Mouse (Mus musculus): ENCODE results near the gene Ntm. TPM values are rescaled to one million over a fixed set of nuclear protein-coding genes. Genes with fewer than 3 reads are reported as not detected.
A peak's percentile ranks its signal among the peaks of the same experiment; 100 is the strongest.

Ntm gene
- polyA plus RNA-seq, 1 experiment from 2014 or later = 267 TPM

- Histone ChIP-seq H3K4me1 (ENCODE audit: control insufficient read depth, insufficient read depth, low read length) (no peaks in the 10 kb centered on the region), H3K4me2 (ENCODE audit: low read length) (no peak overlapping the region), H3K4me3 (ENCODE audit: low read depth, low read length) (no peak overlapping the region), H3K9ac (ENCODE audit: low read depth, low read length) (no peak overlapping the region), H3K27me3 (ENCODE audit: control insufficient read depth, insufficient read depth, low read depth, low read length) (no peaks in the 10 kb centered on the region), H3K27ac (ENCODE audit: low read length) (no peak overlapping the region), H3K9me3 (replicated peaks; ENCODE audit: control insufficient read depth, low read length, poor library complexity, severe bottlenecking) (no peaks in the 10 kb centered on the region), H3K36me3 (ENCODE audit: control insufficient read depth, insufficient read depth, low read length) (no peaks in the 10 kb centered on the region)
- ATAC-seq = no peak
- WGBS = 46% methylated on average over 2 of the region's 2 CpGs
These were observed 845.3 kb downstream of the Ntm start for GRCm38 (mm10) chr9:29117561-29118112.

GRCm38 (mm10) chr9:29115337-29115736, 847.6 kb downstream of the Ntm start:
- H3K9me3 ChIP-seq (replicated peaks; ENCODE audit: control insufficient read depth, low read length, poor library complexity, severe bottlenecking) = no peaks in the 10 kb centered on the region
- H3K4me3 ChIP-seq (ENCODE audit: low read depth, low read length) = no peak overlapping the region
- no peak for ATAC-seq
- WGBS = 34% methylated on average over 2 of the region's 2 CpGs
- no peaks in the 10 kb centered on the region for H3K27me3 ChIP-seq (ENCODE audit: control insufficient read depth, insufficient read depth, low read depth, low read length)
- no peaks in the 10 kb centered on the region for H3K4me1 ChIP-seq (ENCODE audit: control insufficient read depth, insufficient read depth, low read length)
- H3K9ac ChIP-seq (ENCODE audit: low read depth, low read length) = no peak overlapping the region
- H3K36me3 ChIP-seq (ENCODE audit: control insufficient read depth, insufficient read depth, low read length) = no peaks in the 10 kb centered on the region
- no peak overlapping the region for H3K4me2 ChIP-seq (ENCODE audit: low read length)
- no peak overlapping the region for H3K27ac ChIP-seq (ENCODE audit: low read length)

- Histone ChIP-seq H3K9ac (ENCODE audit: low read depth, low read length) (no peak overlapping the region), H3K4me3 (ENCODE audit: low read depth, low read length) (no peak overlapping the region), H3K9me3 (replicated peaks; ENCODE audit: control insufficient read depth, low read length, poor library complexity, severe bottlenecking) (no peaks in the 10 kb centered on the region), H3K4me2 (ENCODE audit: low read length) (no peak overlapping the region), H3K4me1 (ENCODE audit: control insufficient read depth, insufficient read depth, low read length) (peaks cover 2% of the 10 kb centered on the region; the same call in 1 of the 2 replicates), H3K27me3 (ENCODE audit: control insufficient read depth, insufficient read depth, low read depth, low read length) (no peaks in the 10 kb centered on the region), H3K36me3 (ENCODE audit: control insufficient read depth, insufficient read depth, low read length) (no peaks in the 10 kb centered on the region), H3K27ac (ENCODE audit: low read length) (no peak overlapping the region)
- ATAC-seq = no peak
- 29% methylated on average over 3 of the region's 3 CpGs for WGBS
These were observed 856.2 kb downstream of the Ntm start for GRCm38 (mm10) chr9:29106771-29107170.

DNA sequence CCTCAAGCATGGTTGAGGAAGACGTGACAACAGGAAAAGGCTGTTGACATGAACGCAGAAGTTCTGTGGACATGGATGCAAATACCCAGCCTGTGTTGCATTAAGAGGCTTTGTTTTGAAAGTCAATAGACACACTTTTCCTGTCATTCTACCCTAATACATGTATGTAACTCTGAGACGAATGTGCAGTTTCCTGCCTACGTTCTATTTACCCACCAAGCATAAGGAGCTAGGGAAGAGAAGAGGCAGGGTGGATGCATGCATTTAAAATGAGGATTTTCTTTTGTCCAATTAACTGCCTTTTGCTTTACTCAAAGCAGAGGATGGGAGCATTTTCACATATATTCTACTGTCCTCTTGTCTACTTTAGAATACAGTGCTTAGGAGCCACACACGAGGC, 858.5 kb downstream of the Ntm start:
- no peak overlapping the region for H3K4me3 ChIP-seq (ENCODE audit: low read depth, low read length)
- 77% methylated on average over 5 of the region's 5 CpGs for WGBS
- no peak overlapping the region for H3K9ac ChIP-seq (ENCODE audit: low read depth, low read length)
- no peak overlapping the region for H3K4me2 ChIP-seq (ENCODE audit: low read length)
- H3K27me3 ChIP-seq (ENCODE audit: control insufficient read depth, insufficient read depth, low read depth, low read length) = no peaks in the 10 kb centered on the region
- no peaks in the 10 kb centered on the region for H3K9me3 ChIP-seq (replicated peaks; ENCODE audit: control insufficient read depth, low read length, poor library complexity, severe bottlenecking)
- peaks cover 2% of the 10 kb centered on the region; the same call in 1 of the 2 replicates for H3K4me1 ChIP-seq (ENCODE audit: control insufficient read depth, insufficient read depth, low read length)
- no peak for ATAC-seq
- no peak overlapping the region for H3K27ac ChIP-seq (ENCODE audit: low read length)
- H3K36me3 ChIP-seq (ENCODE audit: control insufficient read depth, insufficient read depth, low read length) = no peaks in the 10 kb centered on the region

GRCm38 (mm10) chr9:29103993-29104392, 858.9 kb downstream of the Ntm start:
- H3K36me3 ChIP-seq (ENCODE audit: control insufficient read depth, insufficient read depth, low read length) = no peaks in the 10 kb centered on the region
- no peak overlapping the region for H3K27ac ChIP-seq (ENCODE audit: low read length)
- 57% methylated on average over 6 of the region's 6 CpGs for WGBS
- no peak overlapping the region for H3K4me2 ChIP-seq (ENCODE audit: low read length)
- H3K9me3 ChIP-seq (replicated peaks; ENCODE audit: control insufficient read depth, low read length, poor library complexity, severe bottlenecking) = no peaks in the 10 kb centered on the region
- no peak overlapping the region for H3K4me3 ChIP-seq (ENCODE audit: low read depth, low read length)
- H3K9ac ChIP-seq (ENCODE audit: low read depth, low read length) = no peak overlapping the region
- peaks cover 2% of the 10 kb centered on the region; the same call in 1 of the 2 replicates for H3K4me1 ChIP-seq (ENCODE audit: control insufficient read depth, insufficient read depth, low read length)
- H3K27me3 ChIP-seq (ENCODE audit: control insufficient read depth, insufficient read depth, low read depth, low read length) = no peaks in the 10 kb centered on the region
- ATAC-seq = peak; percentile 56; the same call in 1 of the 2 replicates

DNA sequence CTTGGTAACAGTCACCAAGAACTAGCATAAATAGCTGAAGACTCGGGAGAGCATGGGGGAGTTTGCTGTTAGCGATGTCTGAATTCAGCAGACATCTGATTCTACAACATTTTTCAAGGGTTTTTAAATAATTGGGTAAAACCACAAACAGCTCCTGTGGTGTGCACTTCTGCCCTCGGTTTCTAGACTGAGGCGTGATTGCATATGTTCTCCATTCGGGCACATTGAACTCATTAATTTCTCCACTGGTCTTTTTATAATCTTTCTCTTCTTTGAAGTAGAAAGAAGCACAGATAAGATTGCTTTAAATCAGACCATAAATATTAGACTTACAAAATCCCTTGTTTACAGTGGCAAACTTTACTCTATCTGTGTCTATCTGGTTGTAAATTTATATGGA, 862.3 kb downstream of the Ntm start:
- H3K9me3 ChIP-seq (replicated peaks; ENCODE audit: control insufficient read depth, low read length, poor library complexity, severe bottlenecking) = no peaks in the 10 kb centered on the region
- WGBS = 79% methylated on average over 5 of the region's 5 CpGs
- no peak overlapping the region for H3K4me3 ChIP-seq (ENCODE audit: low read depth, low read length)
- no peak overlapping the region for H3K27ac ChIP-seq (ENCODE audit: low read length)
- no peak for ATAC-seq
- H3K27me3 ChIP-seq (ENCODE audit: control insufficient read depth, insufficient read depth, low read depth, low read length) = no peaks in the 10 kb centered on the region
- no peaks in the 10 kb centered on the region for H3K36me3 ChIP-seq (ENCODE audit: control insufficient read depth, insufficient read depth, low read length)
- H3K4me1 ChIP-seq (ENCODE audit: control insufficient read depth, insufficient read depth, low read length) = no peaks in the 10 kb centered on the region
- no peak overlapping the region for H3K4me2 ChIP-seq (ENCODE audit: low read length)
- H3K9ac ChIP-seq (ENCODE audit: low read depth, low read length) = no peak overlapping the region

DNA sequence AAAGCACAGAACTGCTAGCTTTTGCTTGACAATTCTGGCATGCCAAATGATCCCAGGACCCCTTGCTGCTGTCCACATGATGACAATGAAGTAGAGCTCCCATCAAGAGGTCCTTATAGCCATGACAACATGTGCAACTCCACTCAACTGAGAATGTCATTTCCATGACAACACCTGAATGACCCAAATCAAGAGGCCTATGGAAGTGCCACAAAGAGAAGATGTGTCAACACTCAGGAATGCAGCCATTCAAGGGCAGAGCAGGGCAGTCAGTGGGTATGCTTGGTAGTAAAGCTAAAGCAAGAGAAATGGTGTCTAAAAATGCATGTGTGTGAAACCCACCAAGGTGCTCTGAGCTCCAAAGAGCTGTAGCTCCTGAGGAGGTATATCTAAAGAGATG, 870.5 kb downstream of the Ntm start:
- H3K4me3 ChIP-seq (ENCODE audit: low read depth, low read length) = no peak overlapping the region
- no peak for ATAC-seq
- H3K4me1 ChIP-seq (ENCODE audit: control insufficient read depth, insufficient read depth, low read length) = 0 out of 2 replicates have a peak, but pooled peaks cover 2% of the 10 kb centered on the region
- no peaks in the 10 kb centered on the region for H3K9me3 ChIP-seq (replicated peaks; ENCODE audit: control insufficient read depth, low read length, poor library complexity, severe bottlenecking)
- H3K36me3 ChIP-seq (ENCODE audit: control insufficient read depth, insufficient read depth, low read length) = no peaks in the 10 kb centered on the region
- H3K4me2 ChIP-seq (ENCODE audit: low read length) = no peak overlapping the region
- H3K27ac ChIP-seq (ENCODE audit: low read length) = no peak overlapping the region
- H3K9ac ChIP-seq (ENCODE audit: low read depth, low read length) = no peak overlapping the region
- no peaks in the 10 kb centered on the region for H3K27me3 ChIP-seq (ENCODE audit: control insufficient read depth, insufficient read depth, low read depth, low read length)

DNA sequence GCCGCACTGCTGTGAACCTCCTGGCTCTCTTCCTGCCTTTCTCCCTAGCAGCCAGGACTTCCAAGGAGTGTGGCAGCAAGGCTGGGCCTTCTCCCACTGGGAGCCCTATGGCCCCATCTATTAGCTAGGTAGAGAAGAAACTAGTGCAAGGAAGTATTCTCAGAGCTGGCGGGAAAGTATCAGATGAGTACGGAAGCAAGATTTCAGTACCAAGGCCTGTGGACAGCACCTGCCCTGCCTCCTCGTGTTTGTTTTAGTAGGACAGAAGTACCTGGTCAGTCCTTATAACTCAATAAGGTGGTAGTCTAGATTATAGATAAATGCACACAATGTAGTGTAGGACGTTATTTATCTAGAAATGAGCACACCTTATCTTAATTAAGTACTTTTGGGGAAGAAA, 874.3 kb downstream of the Ntm start:
- Histone ChIP-seq H3K4me3 (ENCODE audit: low read depth, low read length) (no peak overlapping the region), H3K36me3 (ENCODE audit: control insufficient read depth, insufficient read depth, low read length) (no peaks in the 10 kb centered on the region), H3K4me2 (ENCODE audit: low read length) (no peak overlapping the region), H3K4me1 (ENCODE audit: control insufficient read depth, insufficient read depth, low read length) (peaks cover 5% of the 10 kb centered on the region; the same call in 1 of the 2 replicates), H3K27me3 (ENCODE audit: control insufficient read depth, insufficient read depth, low read depth, low read length) (no peaks in the 10 kb centered on the region), H3K27ac (ENCODE audit: low read length) (no peak overlapping the region), H3K9me3 (replicated peaks; ENCODE audit: control insufficient read depth, low read length, poor library complexity, severe bottlenecking) (no peaks in the 10 kb centered on the region), H3K9ac (ENCODE audit: low read depth, low read length) (no peak overlapping the region)
- ATAC-seq = no peak
- 69% methylated on average over 5 of the region's 5 CpGs for WGBS

DNA sequence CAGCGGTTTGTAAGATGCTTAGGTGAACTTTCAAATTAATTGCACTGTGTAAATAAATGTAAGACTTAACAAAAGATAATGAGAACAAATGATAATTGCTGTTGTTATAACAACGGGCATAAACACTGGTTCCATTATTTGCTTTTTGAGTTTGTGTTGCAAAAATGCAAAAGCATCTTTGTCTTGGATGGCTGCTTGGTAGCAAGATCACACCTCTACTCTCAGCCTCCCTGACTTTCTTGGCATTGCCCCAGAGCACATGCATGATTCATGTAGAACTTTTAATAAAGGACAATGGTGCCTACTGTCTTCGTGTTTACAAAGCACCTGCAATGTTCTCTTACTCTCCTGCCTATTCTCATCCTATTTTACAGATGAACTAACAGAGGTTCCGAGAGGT, 875.3 kb downstream of the Ntm start:
- no peak for ATAC-seq
- no peaks in the 10 kb centered on the region for H3K36me3 ChIP-seq (ENCODE audit: control insufficient read depth, insufficient read depth, low read length)
- peaks cover 5% of the 10 kb centered on the region; the same call in 1 of the 2 replicates for H3K4me1 ChIP-seq (ENCODE audit: control insufficient read depth, insufficient read depth, low read length)
- H3K9me3 ChIP-seq (replicated peaks; ENCODE audit: control insufficient read depth, low read length, poor library complexity, severe bottlenecking) = no peaks in the 10 kb centered on the region
- WGBS = 44% methylated on average over 4 of the region's 4 CpGs
- H3K27ac ChIP-seq (ENCODE audit: low read length) = no peak overlapping the region
- no peak overlapping the region for H3K4me3 ChIP-seq (ENCODE audit: low read depth, low read length)
- no peaks in the 10 kb centered on the region for H3K27me3 ChIP-seq (ENCODE audit: control insufficient read depth, insufficient read depth, low read depth, low read length)
- no peak overlapping the region for H3K4me2 ChIP-seq (ENCODE audit: low read length)
- H3K9ac ChIP-seq (ENCODE audit: low read depth, low read length) = no peak overlapping the region
